Mouse (Mus musculus) gastrocnemius, adult 2 months (tissue): ENCODE data around the gene Zc3h4. TPM values are rescaled to one million over a fixed set of nuclear protein-coding genes. Genes with fewer than 3 reads are reported as not detected.
A peak's percentile ranks its signal among the peaks of the same experiment; 100 is the strongest.
"Not testable (repeated sequence)": the region's sequence is repeated elsewhere in the genome, so short reads cannot be mapped to it uniquely, and the experiment has no call there.

Experiments
- DNase-seq: peaks from one replicate; pipeline ENCODE4 v3.0.0; 2022
- H3K27ac ChIP-seq: fragments of 200-600 bp; 2 replicates; pipeline ENCODE4 v1.8.1; 2022; ENCODE audit warnings: mild to moderate bottlenecking
- H3K4me3 ChIP-seq: fragments of 200-600 bp; 2 replicates; pipeline ENCODE4 v1.8.1; 2022; ENCODE audit warnings: mild to moderate bottlenecking, moderate library complexity
- CTCF ChIP-seq: fragments of 200-600 bp; IDR thresholded peaks from 2 replicates; pipeline ENCODE4 v1.8.1; 2022; ENCODE audit warnings: antibody characterized with exemption, mild to moderate bottlenecking, moderate library complexity
- intact Hi-C: fragments of 180-260 bp; cut with DNase I; formaldehyde crosslinking; loops from one replicate; pipeline ENCODE4 v1.15.1; 2025
- total RNA-seq, 2 experiments: library from RNA; stranded (reverse); gene quantifications; 2 replicates each; pipeline ENCODE4 v1.2.3; 2021

The Zc3h4 gene
- total RNA-seq, 2 experiments from 2014 or later: 29.9 to 32.0 TPM

- DNase-seq: peak; percentile 99
- TF ChIP-seq CTCF: no peak
- peak within 1 kb of the TSS; percentile 87 for H3K27ac ChIP-seq
- intact Hi-C loops: no loop called here
- peak within 1 kb of the TSS; percentile 99 for H3K4me3 ChIP-seq
These were observed 13.3 kb upstream of the Zc3h4 start, which contains the start of gene Sae1 for GRCm38 (mm10) chr7:16387160-16388041. Sae1 (minus strand) TSS chr7:16387806.

GRCm38 (mm10) chr7:16389942-16390341 lies 10.8 kb upstream of the Zc3h4 start:
- H3K4me3 ChIP-seq, DNase-seq, H3K27ac ChIP-seq, intact Hi-C loops: not testable (repeated sequence)

GRCm38 (mm10) chr7:16392923-16393322 lies 7.8 kb upstream of the Zc3h4 start:
- no peak for DNase-seq
- intact Hi-C loops: no loop called here
- H3K27ac ChIP-seq: no peak overlapping the region
- H3K4me3 ChIP-seq: no peak overlapping the region
- no peak for TF ChIP-seq CTCF

- intact Hi-C loops: loop anchor here (1.0 to 5.0 kb wide), 3 partner anchors 30 to 221 kb away; no protein-coding TSS in a partner anchor
- H3K27ac ChIP-seq: no peak overlapping the region
- no peak overlapping the region for H3K4me3 ChIP-seq
- DNase-seq: no peak
- peak; percentile 88 for TF ChIP-seq CTCF
These were observed 4.8 kb upstream of the Zc3h4 start for GRCm38 (mm10) chr7:16395944-16396343.

DNA sequence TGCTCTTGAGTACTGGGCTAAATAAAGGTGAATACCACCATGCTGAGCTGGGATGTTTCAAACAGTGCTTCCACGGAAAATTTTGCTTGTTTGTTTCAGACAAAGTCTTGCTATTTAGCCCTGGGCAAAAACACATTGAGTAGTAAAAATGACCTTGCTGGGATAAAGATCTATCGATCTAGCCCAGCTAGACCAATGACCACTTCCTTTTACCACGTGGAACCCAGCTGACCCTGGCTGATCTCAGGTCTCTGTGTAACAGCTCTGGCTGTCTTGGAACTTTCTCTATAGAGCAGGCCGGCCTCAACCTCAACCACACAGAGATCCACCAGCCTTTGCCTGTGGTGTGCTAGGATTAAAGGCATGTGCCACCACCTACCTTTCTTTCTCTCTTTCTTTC lies 3.2 kb upstream of the Zc3h4 start:
- intact Hi-C loops: loop anchor here (2.0 to 5.0 kb wide), 2 partner anchors 65 to 220 kb away; no protein-coding TSS in a partner anchor
- no peak for TF ChIP-seq CTCF
- H3K4me3 ChIP-seq: no peak overlapping the region
- DNase-seq: no peak
- no peak overlapping the region for H3K27ac ChIP-seq

DNA sequence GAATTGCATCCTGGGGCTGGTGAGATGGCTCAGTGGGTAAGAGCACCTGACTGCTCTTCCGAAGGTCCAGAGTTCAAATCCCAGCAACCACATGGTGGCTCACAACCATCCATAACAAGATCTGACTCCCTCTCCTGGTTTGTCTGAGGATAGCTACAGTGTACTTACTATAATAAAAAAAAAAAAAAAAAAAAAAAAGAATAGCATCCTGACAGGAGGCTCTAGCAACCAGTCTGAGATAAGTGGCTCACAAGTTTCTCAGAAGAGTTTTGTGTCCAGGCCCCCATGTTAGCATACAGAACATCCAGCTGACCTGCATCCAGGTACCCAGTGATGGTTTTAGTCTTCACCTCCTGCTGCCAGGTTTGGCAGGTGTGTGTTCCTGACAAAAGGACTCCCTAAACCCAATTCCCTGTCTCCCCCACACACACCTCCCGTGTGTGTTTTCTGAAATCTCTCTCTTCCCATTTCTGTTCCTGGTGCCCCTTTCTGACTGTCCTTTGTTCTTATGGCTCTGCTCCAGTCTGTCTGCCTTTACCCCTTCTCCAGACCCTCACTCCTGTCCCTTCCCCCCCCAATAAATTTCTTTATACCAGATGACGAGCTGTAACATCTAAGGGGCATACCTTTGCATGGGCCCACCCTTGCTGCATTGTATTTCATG lies 2.2 kb upstream of the Zc3h4 start:
- H3K27ac ChIP-seq: peak overlapping the region; percentile 100
- TF ChIP-seq CTCF: no peak
- H3K4me3 ChIP-seq: peak overlapping the region; percentile 100
- no peak for DNase-seq
- intact Hi-C loops: loop anchor here (5.0 kb wide), 1 partner anchor 219 kb away; no protein-coding TSS in a partner anchor

DNA sequence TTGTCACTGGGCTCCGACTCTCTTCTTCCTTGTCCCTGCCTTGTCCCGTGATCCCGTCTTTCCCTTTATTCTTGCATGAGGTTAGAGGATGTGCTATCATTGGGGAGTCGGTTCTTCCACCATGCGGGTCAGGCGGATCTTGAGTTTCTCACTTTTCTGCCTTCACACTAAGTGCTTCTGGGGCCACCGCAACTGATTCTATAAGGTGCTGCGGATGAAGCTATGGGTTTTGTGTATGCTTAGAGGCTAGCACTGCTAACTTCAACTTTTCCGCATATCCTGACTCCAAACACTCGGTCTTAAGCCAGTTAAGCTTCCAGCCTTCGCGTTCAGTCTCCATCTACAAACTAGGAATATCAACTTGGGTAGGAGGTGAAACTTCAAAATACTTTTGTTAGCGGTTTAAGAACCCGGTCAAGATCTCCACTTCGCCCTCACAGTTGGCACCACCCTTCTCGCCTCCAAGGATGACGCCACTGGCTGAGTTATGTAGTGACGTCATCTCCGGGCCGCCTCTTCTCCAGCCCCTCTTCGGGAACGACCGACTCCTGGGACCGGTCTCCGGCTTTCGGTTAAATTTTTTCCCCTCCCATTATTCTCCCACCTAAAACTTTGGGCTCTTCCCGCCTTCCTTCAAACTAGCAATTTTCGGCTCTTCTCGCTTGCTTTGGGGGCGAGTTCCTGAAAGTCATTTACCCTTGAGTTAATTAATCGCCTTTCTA lies 1.5 kb upstream of the Zc3h4 start:
- H3K4me3 ChIP-seq: peak overlapping the region; percentile 100
- TF ChIP-seq CTCF: no peak
- peak overlapping the region; percentile 100 for H3K27ac ChIP-seq
- intact Hi-C loops: loop anchor here (5.0 kb wide), 1 partner anchor 218 kb away; no protein-coding TSS in a partner anchor
- peak; percentile 93 for DNase-seq

DNA sequence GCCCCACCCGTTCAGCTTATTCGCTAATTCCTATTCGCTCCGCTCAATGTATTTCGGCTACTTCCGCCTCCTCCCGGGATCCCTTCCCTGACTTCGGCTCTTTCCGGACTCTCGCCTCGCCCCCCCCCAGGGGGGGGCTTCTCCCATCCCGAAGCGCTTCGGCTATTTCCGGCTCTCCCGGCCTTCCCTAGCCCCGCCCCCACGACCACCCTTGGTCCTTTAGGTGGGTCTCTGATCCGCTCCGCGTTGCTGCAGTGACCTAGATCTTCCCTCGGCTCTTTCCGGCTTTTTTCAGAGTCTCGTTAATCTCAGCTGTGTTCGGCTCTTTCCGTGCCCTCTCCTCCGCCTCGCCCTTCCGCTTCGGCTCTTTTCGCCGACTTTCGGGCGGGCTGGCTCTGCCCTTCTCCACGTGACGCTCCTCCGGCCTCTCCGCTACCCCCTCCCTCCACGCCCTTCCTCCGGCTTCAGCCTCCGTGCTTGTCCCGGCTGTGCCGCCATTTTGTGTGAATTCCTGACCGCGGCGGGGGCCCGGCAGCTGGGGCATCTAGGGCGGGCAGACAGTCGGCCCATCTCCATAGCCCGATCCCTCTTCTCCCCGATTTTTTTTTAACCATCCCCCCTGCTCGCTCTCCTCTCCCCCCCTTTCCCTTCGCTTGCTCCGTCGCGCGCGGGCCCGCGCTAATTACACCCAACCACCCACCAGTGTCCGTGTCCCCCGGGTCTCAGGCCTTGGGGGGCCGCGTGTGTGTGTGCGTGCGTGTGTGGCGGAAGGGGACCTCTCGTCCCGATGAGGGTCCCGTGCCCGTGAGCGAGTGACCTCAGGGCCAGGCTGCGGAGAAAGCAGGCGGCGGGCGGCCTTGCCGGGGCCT lies 656 bp upstream of the Zc3h4 start:
- peak overlapping the region; percentile 100 for H3K27ac ChIP-seq
- peak; percentile 99 for DNase-seq
- H3K4me3 ChIP-seq: peak overlapping the region; percentile 100
- TF ChIP-seq CTCF: no peak
- intact Hi-C loops: loop anchor here (5.0 kb wide), 1 partner anchor 217 kb away; no protein-coding TSS in a partner anchor

- peak overlapping the region; percentile 100 for H3K27ac ChIP-seq
- intact Hi-C loops: no loop called here
These were observed 1.3 kb downstream of the Zc3h4 start for GRCm38 (mm10) chr7:16401991-16402431.

DNA sequence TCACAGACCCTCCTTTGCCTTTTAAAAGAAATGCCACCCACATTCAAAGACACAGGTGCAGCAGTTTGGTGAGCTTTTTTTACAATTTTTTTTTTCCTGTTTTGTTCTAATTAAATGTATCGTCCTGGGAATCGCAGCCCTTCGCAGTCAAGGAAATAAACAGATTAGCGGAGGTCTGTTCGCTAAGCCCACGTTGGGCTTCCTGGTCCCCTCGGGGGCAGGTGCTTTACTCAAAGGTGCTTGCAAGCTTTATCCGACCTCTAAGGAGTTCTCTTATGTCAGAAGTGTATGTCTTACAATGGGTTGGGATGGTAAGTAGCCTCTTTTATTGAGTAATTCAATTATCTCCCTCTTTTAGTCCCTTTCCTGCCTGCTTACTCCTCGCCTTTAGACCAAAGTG lies 1.7 kb downstream of the Zc3h4 start:
- peak overlapping the region; percentile 100 for H3K27ac ChIP-seq
- DNase-seq: no peak
- intact Hi-C loops: no loop called here
- peak overlapping the region; percentile 100 for H3K4me3 ChIP-seq
- TF ChIP-seq CTCF: no peak

More at GRCm38 (mm10) chr7:16401991-16402431, 1.3 kb downstream of the Zc3h4 start:
- DNase-seq: peak; percentile 52
- H3K4me3 ChIP-seq: peak overlapping the region; percentile 100
- no peak for TF ChIP-seq CTCF
